Mouse (Mus musculus) CD4-positive naive resting alpha-beta T cell, adult 76 days (primary cell): ENCODE measurements around the gene Duox2. TPM values are rescaled to one million over a fixed set of nuclear protein-coding genes. Genes with fewer than 3 reads are reported as not detected.

Experiments
- total RNA-seq: library from RNA; stranded (reverse); gene quantifications from one replicate; pipeline ENCODE4 v1.2.4, GENCODE M21; 2023

Gene Duox2
- not detected for total RNA-seq

GRCm38 (mm10) chr2:122298096-122298499, at the start of gene Duox2:
Gene Duox2 (minus strand): TSS chr2:122298449.

DNA sequence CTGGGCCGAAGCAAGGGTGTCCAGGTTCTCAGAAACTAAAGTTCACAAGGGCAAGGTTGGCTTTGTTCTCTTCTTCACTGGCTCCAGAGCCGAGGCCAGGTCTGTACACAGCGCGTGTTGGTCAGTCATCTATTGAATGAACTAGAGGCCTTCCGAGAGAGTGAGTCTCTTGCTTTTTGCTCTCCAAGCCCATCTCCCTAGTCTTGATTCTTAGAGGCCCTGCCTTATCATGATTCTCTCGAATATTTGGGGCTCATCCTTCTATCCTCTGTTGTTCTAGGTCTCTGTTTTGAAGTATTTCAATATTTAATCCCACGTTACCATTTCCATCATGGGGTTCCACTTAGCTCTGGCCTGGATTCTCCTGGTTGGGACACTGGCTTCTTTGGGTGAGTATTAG, 17.1 kb upstream of the Duox2 start, which contains the start of gene Duox1:
TSS of gene Duox1 (plus strand) at position 301 of the 400 bp plus-strand sequence.

GRCm38 (mm10) chr2:122313536-122313935, 15.3 kb upstream of the Duox2 start, which contains the start of gene Duoxa1:
Gene Duoxa1 (minus strand): TSS chr2:122313730.

DNA sequence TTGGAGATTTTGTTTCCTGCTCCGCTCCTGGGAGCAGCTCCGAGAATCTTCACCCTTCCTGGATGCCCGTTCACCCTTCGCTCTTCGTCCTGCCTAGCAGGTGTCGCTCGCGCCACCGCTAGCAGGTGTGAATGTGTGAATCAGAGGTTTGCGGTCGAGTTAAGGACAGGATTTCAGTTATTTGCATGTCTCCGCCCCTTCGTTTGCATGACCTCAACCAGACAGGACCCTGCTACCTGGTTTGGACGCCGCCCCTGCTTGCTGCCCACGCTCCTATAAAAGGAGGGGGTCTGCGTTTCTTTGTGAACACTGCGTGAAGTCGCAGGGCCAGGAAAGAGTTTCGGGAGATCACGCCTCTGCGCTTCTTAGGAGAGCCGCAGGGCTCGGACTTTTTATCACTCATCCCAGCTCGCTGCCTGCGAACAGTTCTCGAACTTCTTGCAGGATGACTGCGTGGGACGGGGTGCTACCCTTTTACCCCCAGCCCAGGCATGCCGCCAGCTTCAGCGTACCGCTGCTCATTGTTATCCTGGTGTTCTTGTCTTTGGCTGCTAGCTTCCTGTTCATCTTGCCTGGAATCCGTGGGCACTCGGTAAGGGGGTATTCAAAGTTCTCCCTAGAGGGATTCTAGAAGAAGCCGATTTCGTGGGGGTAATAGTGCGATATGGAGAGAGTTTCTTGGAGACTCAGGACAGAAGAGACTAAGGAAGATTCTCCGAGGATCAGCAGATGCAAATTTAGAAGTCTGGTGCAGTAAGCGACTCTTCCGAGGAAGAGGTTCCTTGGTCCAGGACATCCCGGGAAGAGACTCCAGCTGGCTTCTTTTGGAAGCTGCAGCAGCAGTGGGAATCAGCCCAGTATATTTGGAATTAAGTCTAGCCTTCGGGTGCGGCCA, 594 bp upstream of the Duox2 start, which contains the start of gene Duoxa2:
TSS of gene Duoxa2 (plus strand) at position 305 of the 895 bp plus-strand sequence.

GRCm38 (mm10) chr2:122234611-122235288, 63.5 kb downstream of the Duox2 start, which contains the start of gene Sord:
Gene Sord (plus strand): TSS chr2:122234749.

Other genes with a start within 250 kb of the Duox2 start
- gene Spg11, start 180.1 kb downstream of the Duox2 start, total RNA-seq, result 23.4 TPM
- gene B2m, start 150.8 kb downstream of the Duox2 start, total RNA-seq, result 2,438 TPM
- 0.85 TPM for gene Trim69, start 137.7 kb downstream of the Duox2 start, total RNA-seq
- not detected for gene Patl2, start 112.3 kb downstream of the Duox2 start, total RNA-seq
- gene Terb2, start 112.2 kb downstream of the Duox2 start, total RNA-seq, result not detected
- gene Sord, start 63.7 kb downstream of the Duox2 start, total RNA-seq, result 5.2 TPM
- gene Duoxa2, start 451 bp upstream of the Duox2 start, total RNA-seq, result 0.47 TPM
- not detected for gene Duoxa1, start 15.3 kb upstream of the Duox2 start, total RNA-seq
- not detected for gene Duox1, start 17.2 kb upstream of the Duox2 start, total RNA-seq
- gene Shf, start 70.7 kb upstream of the Duox2 start, total RNA-seq, result 9.7 TPM
- gene Slc28a2, start 128.0 kb upstream of the Duox2 start, total RNA-seq, result 106 TPM
- 30.5 TPM for gene Gm14085, start 186.5 kb upstream of the Duox2 start, total RNA-seq